Mouse (Mus musculus) bone marrow, adult 2 months (tissue): ENCODE results near the gene Zfp688. TPM values are rescaled to one million over a fixed set of nuclear protein-coding genes. Genes with fewer than 3 reads are reported as not detected.
"Not testable (repeated sequence)": the region's sequence is repeated elsewhere in the genome, so short reads cannot be mapped to it uniquely, and the experiment has no call there.

Experiments
- H3K27ac ChIP-seq: fragments of 200-500 bp; 2 replicates; pipeline ENCODE4 v1.5.1; 2012; ENCODE audit warnings: low read depth, mild to moderate bottlenecking, control low read depth, inconsistent platforms, low read length; ENCODE audit not compliant: control insufficient read depth, poor library complexity, insufficient read depth
- H3K4me1 ChIP-seq: fragments of 200-500 bp; 2 replicates; pipeline ENCODE4 v1.6.1; 2011; ENCODE audit warnings: low read length; ENCODE audit not compliant: control insufficient read depth, insufficient read depth
- H3K4me3 ChIP-seq: fragments of 200-500 bp; replicated peaks from 2 replicates; pipeline ENCODE3; 2011; ENCODE audit warnings: mild to moderate bottlenecking, low read depth, low read length, control low read depth; ENCODE audit not compliant: control insufficient read depth
- CTCF ChIP-seq: fragments of 200-500 bp; IDR thresholded peaks from 2 replicates; pipeline ENCODE4 v1.5.1; 2011; ENCODE audit warnings: low read length, control low read depth; ENCODE audit not compliant: control insufficient read depth, insufficient read depth
- POLR2A ChIP-seq: fragments of 200-500 bp; IDR thresholded peaks from 2 replicates; pipeline ENCODE4 v1.6.1; 2011; ENCODE audit warnings: low read depth, mild to moderate bottlenecking, control low read depth, low read length, borderline replicate concordance; ENCODE audit not compliant: control insufficient read depth
- WGBS: fragments of 180-500 bp; shearing (Covaris S2); methylation state at CpG from one replicate; pipeline ENCODE4 v1.1.7; 2018; 5-methylcytosine and 5-hydroxymethylcytosine counted together
- polyA plus RNA-seq: library from polyadenylated mRNA; stranded (reverse); fragments of >200 nt; gene quantifications from 2 replicates; pipeline ENCODE4 v1.2.4, GENCODE M21; 2011; ENCODE audit warnings: low replicate concordance; ENCODE audit not compliant: missing spikeins, insufficient read depth, insufficient read length

Gene Zfp688
- 20.9 and 21.4 TPM in 2 replicates for polyA plus RNA-seq

DNA sequence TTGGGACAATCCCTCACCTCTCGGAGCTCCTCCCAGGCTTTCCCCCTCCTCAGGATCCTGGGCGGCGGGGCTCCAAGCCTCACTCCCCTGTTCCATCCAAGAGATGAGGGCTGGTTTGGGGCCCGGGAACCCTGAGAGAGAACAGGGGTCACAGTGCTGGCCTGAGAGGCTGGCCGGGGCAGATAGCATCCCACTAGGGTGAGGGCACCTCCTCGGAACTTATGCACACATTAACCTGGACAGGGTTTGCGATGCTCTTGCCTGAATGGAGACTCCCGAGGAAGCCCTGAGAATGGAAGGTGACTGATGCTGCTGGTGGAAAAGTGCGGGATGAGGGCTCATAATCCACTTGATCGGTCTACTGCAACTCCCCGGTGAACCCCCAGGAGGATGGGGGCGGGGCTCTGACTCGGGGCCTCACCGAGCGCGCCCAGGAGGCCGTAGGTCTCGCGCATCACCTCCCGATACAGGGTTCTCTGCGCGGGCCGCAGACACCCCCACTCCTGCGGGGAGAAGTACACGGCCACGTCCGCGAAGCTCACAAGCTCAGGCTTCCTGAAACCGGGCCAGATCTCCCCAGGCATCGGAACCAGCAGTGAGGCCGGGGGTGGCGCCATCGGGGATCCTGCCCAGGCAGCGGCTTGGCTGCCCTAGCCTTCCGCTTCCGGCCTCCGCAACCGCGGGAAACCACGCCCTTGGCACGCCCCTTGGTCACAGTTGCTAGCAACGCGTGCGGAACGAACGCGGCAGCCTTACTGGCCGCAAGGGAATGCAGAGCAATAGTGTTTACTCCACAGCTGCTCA, at the start of gene Zfp688:
Gene Zfp688 (minus strand): TSS at position 681 of the 804 bp plus-strand sequence.
- Histone ChIP-seq H3K4me1 (peaks cover 2% of the 10 kb centered on the region; the same call in 1 of the 2 replicates), H3K4me3 (peak within 1 kb of the TSS; percentile 79), H3K27ac (peak within 1 kb of the TSS; percentile 90)
- 2% methylated on average over 48 of the region's 48 CpGs for WGBS
- TF ChIP-seq POLR2A (peak; percentile 96; the same call in 1 of the 2 replicates), CTCF (peak; percentile 25; the same call in 1 of the 2 replicates)

GRCm38 (mm10) chr7:127471646-127472010, 49.8 kb upstream of the Zfp688 start:
- Histone ChIP-seq H3K4me3 (peak overlapping the region; percentile 95), H3K4me1 (no peaks in the 10 kb centered on the region; the same call in 1 of the 2 replicates)
- whole genome bisulfite sequencing = under 1% methylated on average over 25 of the region's 25 CpGs

GRCm38 (mm10) chr7:127470743-127471645, 49.1 kb upstream of the Zfp688 start:
- TF ChIP-seq CTCF (no peak), POLR2A (0 out of 2 replicates have a peak, but pooled peaks have one; percentile 40)
- under 1% methylated on average over 46 of the region's 46 CpGs for WGBS

More at GRCm38 (mm10) chr7:127471646-127472010, 49.8 kb upstream of the Zfp688 start:
- TF ChIP-seq POLR2A = no peak
- TF ChIP-seq CTCF = no peak
- peak overlapping the region; percentile 96 for H3K27ac ChIP-seq

DNA sequence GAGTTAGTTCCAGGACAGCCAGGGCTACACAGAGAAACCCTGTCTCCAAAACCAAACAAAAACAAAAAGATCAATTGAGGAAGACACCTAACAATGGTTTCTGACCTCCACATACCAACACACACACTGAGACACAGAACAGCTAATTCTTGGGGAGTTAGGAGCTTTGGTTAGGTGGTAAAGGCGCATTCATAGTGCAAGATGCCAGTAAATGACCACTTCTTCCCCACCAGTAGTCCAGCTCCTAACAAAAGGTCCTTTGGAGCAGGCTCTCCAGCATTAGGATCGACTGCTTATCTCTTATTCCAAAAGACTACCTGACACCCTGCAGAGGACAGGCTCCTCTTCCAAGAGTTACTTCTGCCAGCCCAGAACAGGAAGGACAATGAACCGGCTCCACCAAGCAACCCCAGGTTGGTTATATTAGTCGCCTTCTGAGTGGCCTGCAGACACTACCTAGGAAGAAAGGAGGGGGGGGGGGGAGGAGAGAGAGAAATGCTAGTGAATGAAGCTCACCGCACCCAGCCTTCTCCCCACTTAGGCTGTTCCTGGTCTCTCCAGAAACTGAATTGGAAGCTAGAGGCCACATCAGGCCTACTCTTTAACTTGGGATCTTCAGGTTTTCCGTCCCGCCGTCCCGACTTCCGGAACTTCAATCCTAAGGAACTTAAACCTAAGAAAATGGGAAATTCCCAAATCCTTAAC, 48.3 kb upstream of the Zfp688 start:
- 10% methylated on average over 10 of the region's 10 CpGs for WGBS
- TF ChIP-seq CTCF = no peak
- no peak for TF ChIP-seq POLR2A
- H3K4me3 ChIP-seq = peak overlapping the region; percentile 95
- H3K27ac ChIP-seq = peak overlapping the region; percentile 96
- H3K4me1 ChIP-seq = no peaks in the 10 kb centered on the region; the same call in 1 of the 2 replicates

More at GRCm38 (mm10) chr7:127470743-127471645, 49.1 kb upstream of the Zfp688 start:
- Histone ChIP-seq H3K4me1 (no peaks in the 10 kb centered on the region; the same call in 1 of the 2 replicates), H3K27ac (peak overlapping the region; percentile 96), H3K4me3 (peak overlapping the region; percentile 95)

- 88% methylated on average over 4 of the region's 4 CpGs for WGBS
- TF ChIP-seq POLR2A (no peak), CTCF (no peak)
- Histone ChIP-seq H3K4me1 (no peaks in the 10 kb centered on the region; the same call in 1 of the 2 replicates), H3K4me3 (no peak overlapping the region), H3K27ac (no peak overlapping the region)
Observed at GRCm38 (mm10) chr7:127466606-127467005, 44.7 kb upstream of the Zfp688 start.

DNA sequence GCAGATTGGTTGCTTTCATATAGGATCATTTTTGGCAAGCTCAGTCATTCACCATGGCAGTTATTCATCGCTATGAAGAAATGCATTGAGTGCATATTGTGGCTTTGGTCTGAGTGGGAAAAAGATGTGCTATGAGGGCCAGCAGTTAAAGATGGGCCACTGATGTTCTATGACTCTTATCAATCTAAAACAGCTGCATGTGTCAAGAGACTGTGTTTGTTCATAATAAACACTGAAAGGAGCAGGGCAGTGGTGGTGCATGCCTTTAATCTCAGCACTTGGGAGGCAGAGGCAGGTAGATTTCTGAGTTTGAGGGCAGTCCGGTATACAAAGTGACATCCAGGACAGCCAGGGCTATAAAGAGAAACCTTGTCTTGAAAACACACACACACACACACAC, 43.8 kb upstream of the Zfp688 start:
- H3K4me1 ChIP-seq, H3K4me3 ChIP-seq, H3K27ac ChIP-seq: not testable (repeated sequence)
- 83% methylated on average over 2 of the region's 2 CpGs for WGBS

DNA sequence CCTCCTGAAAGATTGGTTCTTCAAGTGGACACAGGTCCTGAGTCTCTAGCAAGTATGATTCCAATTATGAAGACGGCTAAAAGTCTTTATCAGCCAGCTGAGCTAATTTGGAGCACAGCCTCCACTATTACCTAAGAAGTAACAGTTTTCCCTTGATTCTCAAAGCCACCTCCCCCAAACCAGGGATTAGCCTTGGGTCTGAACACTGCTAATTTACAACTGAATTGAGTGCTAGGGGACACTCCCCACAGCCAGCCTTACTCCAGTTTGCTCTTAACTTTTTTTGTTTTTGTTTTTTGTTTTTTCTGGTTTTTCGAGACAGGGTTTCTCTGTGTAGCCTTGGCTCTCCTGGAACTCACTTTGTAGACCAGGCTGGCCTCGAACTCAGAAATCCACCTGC, 43.3 kb upstream of the Zfp688 start:
- WGBS = 87% methylated on average over 3 of the region's 3 CpGs
- no peak for TF ChIP-seq CTCF
- no peak for TF ChIP-seq POLR2A
- H3K4me3 ChIP-seq = no peak overlapping the region
- H3K4me1 ChIP-seq = no peaks in the 10 kb centered on the region; the same call in 1 of the 2 replicates
- H3K27ac ChIP-seq = no peak overlapping the region

DNA sequence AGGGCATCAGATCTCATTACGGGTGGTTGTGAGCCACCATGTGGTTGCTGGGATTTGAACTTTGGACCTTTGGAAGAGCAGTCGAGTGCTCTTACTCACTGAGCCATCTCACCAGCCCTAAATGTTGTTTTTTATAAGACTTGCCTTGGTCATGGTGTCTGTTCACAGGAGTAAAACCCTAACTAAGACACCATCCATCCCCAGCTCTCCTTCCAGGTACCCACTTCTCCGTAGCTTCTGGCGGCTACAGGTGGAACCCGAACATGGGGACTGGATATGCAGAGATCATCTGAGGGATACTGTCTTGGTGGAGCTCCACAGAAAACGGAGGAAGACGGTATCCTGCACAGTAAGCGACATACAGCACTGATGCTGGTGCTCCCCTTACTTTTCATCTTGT, 37.4 kb upstream of the Zfp688 start, which contains the start of gene Prr14:
Gene Prr14 (plus strand): TSS at position 301 of the 400 bp plus-strand sequence.
- H3K4me1 ChIP-seq, H3K27ac ChIP-seq: not testable (repeated sequence)
- WGBS = 94% methylated on average over 8 of the region's 8 CpGs
- peak within 1 kb of the TSS; percentile 34 for H3K4me3 ChIP-seq

DNA sequence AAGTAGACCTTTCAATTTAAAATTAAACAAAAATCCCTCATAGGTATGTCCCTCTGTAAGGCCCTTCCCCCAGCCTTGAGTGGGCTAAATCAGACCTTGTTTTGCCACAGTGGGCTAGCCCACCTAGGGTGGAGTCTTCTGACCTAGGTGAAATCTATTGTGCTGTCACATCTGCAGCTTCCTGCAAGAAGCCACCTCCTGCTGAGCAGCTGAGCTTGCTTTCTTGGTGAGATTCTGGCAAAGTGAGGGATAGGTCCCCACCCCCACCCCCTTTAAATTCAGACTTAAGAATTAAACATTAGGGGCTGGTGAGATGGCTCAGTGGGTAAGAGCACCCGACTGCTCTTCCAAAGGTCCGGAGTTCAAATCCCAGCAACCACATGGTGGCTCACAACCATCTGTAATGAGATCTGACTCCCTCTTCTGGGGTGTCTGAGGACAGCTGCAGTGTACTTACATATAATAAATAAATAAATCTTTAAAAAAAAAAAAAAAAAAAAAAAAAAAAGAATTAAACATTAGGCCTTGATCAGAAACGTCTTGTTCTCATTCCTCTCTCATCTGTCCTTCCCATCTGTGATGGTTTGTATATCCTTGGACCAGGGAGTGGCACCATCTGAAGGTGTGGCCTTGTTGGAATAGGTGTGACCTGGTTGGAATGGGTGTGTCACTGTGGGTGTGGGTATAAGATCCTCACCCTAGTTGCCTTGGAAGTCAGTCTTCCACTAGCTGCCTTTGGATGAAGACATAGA, 36.7 kb upstream of the Zfp688 start:
- H3K4me3 ChIP-seq, H3K4me1 ChIP-seq, H3K27ac ChIP-seq: not testable (repeated sequence)
- WGBS = 81% methylated on average over 3 of the region's 3 CpGs
